Mouse (Mus musculus) mesoderm, embryonic 11.5 days (tissue): ENCODE results near the gene Chd1.
"Not testable (repeated sequence)": the region's sequence is repeated elsewhere in the genome, so short reads cannot be mapped to it uniquely, and the experiment has no call there.

ENCODE experiments used
- DNase-seq: peaks from one replicate; pipeline ENCODE4 v3.0.0-alpha.2; 2012; ENCODE audit warnings: low read depth, low spot score

Gene Chd1

GRCm38 (mm10) chr17:15731706-15732105 lies 26.9 kb downstream of the Chd1 start:
- no peak for DNase-seq

- DNase-seq: no peak
These were observed 32.7 kb downstream of the Chd1 start for GRCm38 (mm10) chr17:15737346-15737917.

GRCm38 (mm10) chr17:15741836-15742235 lies 37.1 kb downstream of the Chd1 start:
- DNase-seq: no peak

GRCm38 (mm10) chr17:15742953-15743352 lies 38.2 kb downstream of the Chd1 start:
- no peak for DNase-seq

- DNase-seq: no peak
These were observed 38.6 kb downstream of the Chd1 start for GRCm38 (mm10) chr17:15743379-15743778.

- DNase-seq: no peak
These were observed 41.9 kb downstream of the Chd1 start for GRCm38 (mm10) chr17:15746696-15747095.

- no peak for DNase-seq
These were observed 43.3 kb downstream of the Chd1 start for GRCm38 (mm10) chr17:15748022-15748421.

- not testable (repeated sequence) for DNase-seq
These were observed 46.5 kb downstream of the Chd1 start for GRCm38 (mm10) chr17:15751264-15751663.

GRCm38 (mm10) chr17:15761191-15761590 lies 56.4 kb downstream of the Chd1 start:
- no peak for DNase-seq

GRCm38 (mm10) chr17:15769081-15769724 lies 64.4 kb downstream of the Chd1 start:
- no peak for DNase-seq

- no peak for DNase-seq
These were observed 69.2 kb downstream of the Chd1 start for GRCm38 (mm10) chr17:15773956-15774355.

- DNase-seq: no peak
These were observed 69.9 kb downstream of the Chd1 start for GRCm38 (mm10) chr17:15774565-15775215.

- no peak for DNase-seq
These were observed 71.6 kb downstream of the Chd1 start for GRCm38 (mm10) chr17:15776349-15776748.

- DNase-seq: no peak
These were observed 73.2 kb downstream of the Chd1 start for GRCm38 (mm10) chr17:15777979-15778378.

GRCm38 (mm10) chr17:15787036-15787435 lies 82.3 kb downstream of the Chd1 start:
- DNase-seq: no peak

GRCm38 (mm10) chr17:15790716-15791115 lies 85.9 kb downstream of the Chd1 start:
- no peak for DNase-seq

- DNase-seq: no peak
These were observed 94.5 kb downstream of the Chd1 start for GRCm38 (mm10) chr17:15799195-15799793.

- no peak for DNase-seq
These were observed 99.4 kb downstream of the Chd1 start for GRCm38 (mm10) chr17:15804008-15804812.

GRCm38 (mm10) chr17:15807295-15807984 lies 102.7 kb downstream of the Chd1 start:
- DNase-seq: no peak

- DNase-seq: no peak
These were observed 103.2 kb downstream of the Chd1 start for GRCm38 (mm10) chr17:15808015-15808414.
